Mouse (Mus musculus) heart, embryonic 11.5 days (tissue): Measurements from ENCODE around the gene Kirrel3. TPM values are rescaled to one million over a fixed set of nuclear protein-coding genes. Genes with fewer than 3 reads are reported as not detected.

ENCODE experiments used
- ATAC-seq: fragments of 200-750 bp; cut with Nextera tagmentation; replicated peaks from 2 replicates; pipeline ENCODE4 v1.8.0; 2017; ENCODE audit warnings: moderate library complexity; ENCODE audit not compliant: insufficient number of reproducible peaks, low FRiP score, low TSS enrichment
- H3K27ac ChIP-seq: fragments of 300-500 bp; sonication (generic); 2 replicates; pipeline ENCODE4 v1.5.1; 2014; ENCODE audit warnings: mild to moderate bottlenecking, low read depth, low read length
- H3K27me3 ChIP-seq: fragments of 300-500 bp; sonication (generic); 2 replicates; pipeline ENCODE4 v1.6.1; 2014; ENCODE audit warnings: mild to moderate bottlenecking, low read length, mixed read lengths; ENCODE audit not compliant: control insufficient read depth, insufficient read depth
- H3K36me3 ChIP-seq: fragments of 300-500 bp; sonication (generic); 2 replicates; pipeline ENCODE4 v1.6.1; 2014; ENCODE audit warnings: mild to moderate bottlenecking, low read length, moderate library complexity, mixed read lengths; ENCODE audit not compliant: control insufficient read depth, insufficient read depth
- H3K4me1 ChIP-seq: fragments of 300-500 bp; sonication (generic); 2 replicates; pipeline ENCODE4 v1.6.1; 2014; ENCODE audit warnings: low read length; ENCODE audit not compliant: control insufficient read depth, insufficient read depth
- H3K4me2 ChIP-seq: fragments of 300-500 bp; sonication (generic); 2 replicates; pipeline ENCODE4 v1.6.1; 2014; ENCODE audit warnings: mild to moderate bottlenecking, moderate library complexity
- H3K4me3 ChIP-seq: fragments of 300-500 bp; sonication (generic); 2 replicates; pipeline ENCODE4 v1.5.1; 2014; ENCODE audit warnings: low read depth, low read length
- H3K9ac ChIP-seq: fragments of 300-500 bp; sonication (generic); 2 replicates; pipeline ENCODE4 v1.6.1; 2014; ENCODE audit warnings: mild to moderate bottlenecking, low read depth, low read length, moderate library complexity
- H3K9me3 ChIP-seq: fragments of 300-500 bp; sonication (generic); replicated peaks from 2 replicates; pipeline ENCODE4 v1.6.1; 2016; ENCODE audit warnings: low read length; ENCODE audit not compliant: control insufficient read depth
- WGBS: fragments of 180-500 bp; shearing (Covaris S2); extraction: QIAGEN DNeasy Blood & Tissue Kit; methylation state at CpG from one replicate; pipeline ENCODE4 v1.1.7; 2014; ENCODE audit not compliant: insufficient replicate concordance; 5-methylcytosine and 5-hydroxymethylcytosine counted together
- polyA plus RNA-seq: library from polyadenylated mRNA; unstranded; fragments of >200 nt; fragmentation: Nextera tagmentation; extraction: Ambion mirVana; gene quantifications from 2 replicates; pipeline ENCODE4 v1.2.1, GENCODE M21; 2014

The Kirrel3 gene
- polyA plus RNA-seq, 1 experiment from 2014 or later: 1.0 TPM

DNA sequence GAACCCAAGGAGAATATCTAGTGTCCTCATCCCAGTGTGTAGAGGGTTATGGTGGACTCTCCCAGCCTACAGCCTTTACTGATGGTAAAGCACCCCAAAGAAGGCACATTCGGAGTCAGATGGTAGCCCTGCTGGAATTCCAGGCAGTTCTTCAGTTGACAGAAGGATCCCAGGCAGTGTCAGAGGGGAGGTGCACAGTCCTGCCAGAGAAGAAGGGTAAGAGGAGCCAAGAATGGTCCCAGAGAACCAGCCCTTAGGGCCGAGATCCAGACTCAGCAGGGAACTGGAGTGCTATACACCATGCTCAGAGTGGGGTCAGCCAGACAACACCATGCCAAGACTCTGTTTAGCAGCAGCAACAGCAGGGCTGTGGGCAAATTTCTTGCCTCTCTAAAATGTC is 416.2 kb downstream of the Kirrel3 start:
- no peaks in the 10 kb centered on the region for H3K4me1 ChIP-seq
- no peak overlapping the region for H3K27ac ChIP-seq
- H3K27me3 ChIP-seq: no peaks in the 10 kb centered on the region
- no peaks in the 10 kb centered on the region for H3K36me3 ChIP-seq
- no peaks in the 10 kb centered on the region for H3K9me3 ChIP-seq
- H3K4me2 ChIP-seq: no peak overlapping the region
- 55% methylated on average over 2 of the region's 2 CpGs for WGBS
- H3K9ac ChIP-seq: no peak overlapping the region
- ATAC-seq: no peak
- H3K4me3 ChIP-seq: no peak overlapping the region

DNA sequence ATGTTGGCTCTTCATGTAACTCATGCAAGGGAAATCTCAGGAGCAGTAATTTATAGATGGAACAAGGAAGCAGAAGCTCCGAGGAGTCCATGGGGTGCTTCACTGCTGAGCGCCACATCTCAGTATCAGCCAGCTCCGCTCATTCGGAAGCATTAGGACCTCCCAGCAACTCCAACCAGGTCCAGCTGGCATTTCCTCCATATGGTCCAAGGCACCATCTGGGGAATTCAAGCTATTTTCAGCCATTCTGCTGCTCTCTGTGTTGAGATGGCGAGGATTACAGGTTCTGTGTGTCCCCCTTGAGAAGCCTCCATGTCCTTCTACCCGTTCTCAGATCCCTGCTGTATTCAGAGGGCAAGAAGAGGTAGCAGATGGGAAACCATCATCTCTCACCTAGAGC is 419.5 kb downstream of the Kirrel3 start:
- Histone ChIP-seq H3K4me3 (no peak overlapping the region), H3K36me3 (no peaks in the 10 kb centered on the region), H3K4me1 (no peaks in the 10 kb centered on the region), H3K4me2 (no peak overlapping the region), H3K27ac (no peak overlapping the region), H3K9ac (no peak overlapping the region), H3K9me3 (no peaks in the 10 kb centered on the region), H3K27me3 (no peaks in the 10 kb centered on the region)
- WGBS: 81% methylated on average over 6 of the region's 6 CpGs
- no peak for ATAC-seq

- Histone ChIP-seq H3K27me3 (no peaks in the 10 kb centered on the region), H3K4me1 (no peaks in the 10 kb centered on the region), H3K4me3 (no peak overlapping the region), H3K9ac (no peak overlapping the region), H3K36me3 (no peaks in the 10 kb centered on the region), H3K4me2 (no peak overlapping the region), H3K9me3 (no peaks in the 10 kb centered on the region), H3K27ac (no peak overlapping the region)
- no peak for ATAC-seq
- WGBS: 80% methylated on average over 3 of the region's 3 CpGs
Observed at GRCm38 (mm10) chr9:34908040-34908439, 422.3 kb downstream of the Kirrel3 start.

- Histone ChIP-seq H3K4me2 (no peak overlapping the region), H3K4me1 (no peaks in the 10 kb centered on the region), H3K36me3 (no peaks in the 10 kb centered on the region), H3K27me3 (no peaks in the 10 kb centered on the region), H3K4me3 (no peak overlapping the region), H3K27ac (no peak overlapping the region), H3K9me3 (no peaks in the 10 kb centered on the region), H3K9ac (no peak overlapping the region)
- WGBS: 73% methylated on average over 7 of the region's 7 CpGs
- no peak for ATAC-seq
Observed at GRCm38 (mm10) chr9:34911838-34912237, 426.1 kb downstream of the Kirrel3 start.

GRCm38 (mm10) chr9:34912273-34912972 is 426.7 kb downstream of the Kirrel3 start:
- H3K36me3 ChIP-seq: no peaks in the 10 kb centered on the region
- 78% methylated on average over 2 of the region's 2 CpGs for WGBS
- H3K4me3 ChIP-seq: no peak overlapping the region
- no peak for ATAC-seq
- H3K4me1 ChIP-seq: no peaks in the 10 kb centered on the region
- no peak overlapping the region for H3K27ac ChIP-seq
- no peak overlapping the region for H3K4me2 ChIP-seq
- H3K27me3 ChIP-seq: no peaks in the 10 kb centered on the region
- no peaks in the 10 kb centered on the region for H3K9me3 ChIP-seq
- H3K9ac ChIP-seq: no peak overlapping the region

GRCm38 (mm10) chr9:34912996-34913395 is 427.3 kb downstream of the Kirrel3 start:
- 6% methylated on average over 5 of the region's 5 CpGs for WGBS
- no peak for ATAC-seq
- Histone ChIP-seq H3K36me3 (no peaks in the 10 kb centered on the region), H3K27me3 (no peaks in the 10 kb centered on the region), H3K9me3 (no peaks in the 10 kb centered on the region), H3K9ac (no peak overlapping the region), H3K4me1 (no peaks in the 10 kb centered on the region), H3K27ac (no peak overlapping the region), H3K4me3 (no peak overlapping the region), H3K4me2 (no peak overlapping the region)

DNA sequence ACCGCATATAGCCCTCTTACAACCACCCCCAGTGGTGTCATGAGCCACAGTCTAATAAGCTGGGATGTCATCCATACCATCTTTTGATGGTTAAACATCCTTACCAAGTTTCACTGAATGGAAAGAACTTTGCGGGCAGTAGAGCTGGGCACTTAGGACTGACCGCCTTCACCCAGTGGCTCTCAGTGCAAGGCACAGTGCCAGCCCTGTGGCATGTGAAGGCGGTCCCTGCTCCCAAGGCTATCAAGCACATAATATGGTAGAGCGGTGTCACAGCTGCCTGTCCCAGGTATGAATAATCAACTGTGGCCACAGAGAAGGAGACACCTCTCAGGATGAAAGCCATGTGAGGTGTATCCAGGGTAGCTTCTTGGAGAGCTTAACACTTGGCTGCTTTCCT is 433.3 kb downstream of the Kirrel3 start:
- Histone ChIP-seq H3K4me1 (no peaks in the 10 kb centered on the region), H3K4me2 (no peak overlapping the region), H3K27me3 (no peaks in the 10 kb centered on the region), H3K9ac (no peak overlapping the region), H3K27ac (no peak overlapping the region), H3K9me3 (no peaks in the 10 kb centered on the region), H3K36me3 (no peaks in the 10 kb centered on the region), H3K4me3 (no peak overlapping the region)
- no peak for ATAC-seq
- 86% methylated on average over 5 of the region's 5 CpGs for WGBS

GRCm38 (mm10) chr9:34920116-34920515 is 434.4 kb downstream of the Kirrel3 start:
- no peaks in the 10 kb centered on the region for H3K9me3 ChIP-seq
- H3K27me3 ChIP-seq: no peaks in the 10 kb centered on the region
- H3K4me2 ChIP-seq: no peak overlapping the region
- no peak for ATAC-seq
- H3K36me3 ChIP-seq: no peaks in the 10 kb centered on the region
- 67% methylated on average over 3 of the region's 3 CpGs for WGBS
- H3K27ac ChIP-seq: no peak overlapping the region
- no peak overlapping the region for H3K4me3 ChIP-seq
- H3K9ac ChIP-seq: no peak overlapping the region
- H3K4me1 ChIP-seq: no peaks in the 10 kb centered on the region

DNA sequence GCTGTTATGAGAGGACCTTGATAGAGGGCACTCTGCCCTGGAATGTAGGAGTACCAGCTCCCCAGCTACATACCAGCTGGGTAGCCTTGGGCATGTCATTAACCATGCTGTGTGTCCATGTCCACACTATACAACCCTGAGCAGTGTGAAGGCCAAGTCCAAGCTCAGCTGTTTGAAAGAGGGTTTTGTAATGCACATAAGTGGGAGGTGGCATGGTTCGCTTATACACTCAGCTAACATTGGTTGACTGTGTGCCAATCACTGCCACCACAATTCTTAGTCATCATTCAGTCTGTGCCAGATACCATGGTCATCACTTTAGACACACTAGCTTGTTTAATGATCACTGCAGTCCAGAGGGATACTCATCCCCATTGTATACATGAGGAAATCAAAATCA is 436.2 kb downstream of the Kirrel3 start:
- Histone ChIP-seq H3K9ac (no peak overlapping the region), H3K27ac (no peak overlapping the region), H3K9me3 (no peaks in the 10 kb centered on the region), H3K4me1 (no peaks in the 10 kb centered on the region), H3K27me3 (no peaks in the 10 kb centered on the region), H3K4me3 (no peak overlapping the region), H3K4me2 (no peak overlapping the region), H3K36me3 (no peaks in the 10 kb centered on the region)
- 76% methylated on average over 1 of the region's 1 CpGs for WGBS
- ATAC-seq: no peak
